Mouse (Mus musculus) heart, embryonic 13.5 days (tissue): ENCODE results near the gene Slc6a19. TPM values are rescaled to one million over a fixed set of nuclear protein-coding genes. Genes with fewer than 3 reads are reported as not detected.

ENCODE experiments used
- ATAC-seq: fragments of 200-750 bp; cut with Nextera tagmentation; 2 replicates; pipeline ENCODE4 v1.8.0; 2017; ENCODE audit warnings: moderate TSS enrichment; ENCODE audit not compliant: insufficient number of reproducible peaks, low FRiP score, low TSS enrichment; ENCODE audit errors: extremely low read depth
- H3K27ac ChIP-seq: fragments of 300-500 bp; sonication (generic); replicated peaks from 2 replicates; pipeline ENCODE4 v1.5.1; 2015; ENCODE audit warnings: moderate library complexity, mild to moderate bottlenecking, inconsistent platforms
- H3K27me3 ChIP-seq: fragments of 300-500 bp; sonication (generic); replicated peaks from 2 replicates; pipeline ENCODE4 v1.6.1; 2015; ENCODE audit warnings: mild to moderate bottlenecking, inconsistent platforms
- H3K36me3 ChIP-seq: fragments of 300-500 bp; sonication (generic); 2 replicates; pipeline ENCODE4 v1.6.1; 2015; ENCODE audit warnings: mild to moderate bottlenecking, inconsistent platforms
- H3K4me1 ChIP-seq: fragments of 300-500 bp; sonication (generic); 2 replicates; pipeline ENCODE4 v1.6.1; 2015; ENCODE audit warnings: inconsistent platforms
- H3K4me2 ChIP-seq: fragments of 300-500 bp; sonication (generic); 2 replicates; pipeline ENCODE4 v1.6.1; 2015; ENCODE audit warnings: inconsistent platforms, mild to moderate bottlenecking, moderate library complexity
- H3K4me3 ChIP-seq: fragments of 300-500 bp; sonication (generic); 2 replicates; pipeline ENCODE4 v1.5.1; 2015; ENCODE audit warnings: moderate library complexity, mild to moderate bottlenecking, inconsistent platforms
- H3K9ac ChIP-seq: fragments of 300-500 bp; sonication (generic); 2 replicates; pipeline ENCODE4 v1.6.1; 2015; ENCODE audit warnings: inconsistent platforms, mild to moderate bottlenecking, moderate library complexity
- H3K9me3 ChIP-seq: fragments of 300-500 bp; sonication (generic); 2 replicates; pipeline ENCODE4 v1.6.1; 2016; ENCODE audit warnings: inconsistent platforms
- whole genome bisulfite sequencing: fragments of 180-500 bp; shearing (Covaris S2); methylation state at CpG from one replicate; pipeline ENCODE4 v1.1.7; 2015; ENCODE audit warnings: mixed read lengths; 5-methylcytosine and 5-hydroxymethylcytosine counted together
- polyA plus RNA-seq: library from polyadenylated mRNA; unstranded; fragments of >200 nt; fragmentation: Nextera tagmentation; extraction: Ambion mirVana; gene quantifications from 2 replicates; pipeline ENCODE4 v1.2.1, GENCODE M21; 2015

The Slc6a19 gene
- polyA plus RNA-seq, 1 experiment from 2014 or later: not detected

DNA sequence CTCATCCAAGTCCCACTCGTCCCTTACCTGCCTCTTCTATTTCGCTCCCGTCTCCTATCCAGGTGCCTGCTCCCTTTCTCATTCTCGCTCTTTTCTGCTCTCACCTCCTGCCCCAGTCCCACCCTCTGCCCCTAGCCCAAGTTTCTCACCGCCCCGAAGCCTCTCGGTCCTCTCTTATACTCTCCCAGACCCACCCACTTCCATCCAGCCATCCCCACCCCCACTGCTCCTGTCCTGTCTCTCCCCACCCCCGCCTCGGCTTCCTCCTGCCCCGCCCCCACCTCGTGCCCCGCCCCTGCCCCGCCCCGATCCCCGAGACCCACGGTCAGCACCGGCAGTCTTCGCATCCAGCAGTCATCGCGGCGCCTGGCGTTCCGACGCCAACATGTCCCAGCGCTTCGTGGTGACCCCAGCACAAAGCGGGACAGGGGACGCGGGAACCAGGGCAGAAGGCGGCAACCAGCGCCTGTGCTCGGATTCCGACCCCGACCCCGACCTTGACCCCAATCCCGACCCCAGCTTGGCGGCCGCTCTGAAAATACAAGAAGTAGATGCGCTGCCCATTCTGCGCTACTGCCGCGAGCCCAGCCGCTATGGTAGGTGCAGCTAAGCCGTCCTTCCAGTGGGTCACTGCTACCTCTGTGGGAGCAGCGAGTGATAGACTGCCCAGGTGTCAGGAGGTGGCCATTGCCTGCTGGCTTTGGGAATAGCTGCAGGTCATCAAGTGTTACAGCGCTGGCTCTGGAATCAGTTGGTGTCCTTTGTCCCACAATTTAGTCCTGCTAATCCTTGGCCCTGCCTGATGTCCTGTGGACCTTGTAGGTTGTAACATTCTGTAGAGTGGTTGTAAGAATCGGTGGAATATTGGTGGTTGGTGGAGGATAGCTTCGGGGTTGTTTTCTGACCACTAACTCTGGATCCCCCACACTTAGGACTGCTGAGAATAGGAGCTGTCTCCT, 28.4 kb upstream of the Slc6a19 start, which contains the start of gene Slc12a7:
Gene Slc12a7 (plus strand): TSS at position 353 of the 959 bp plus-strand sequence.
- Histone ChIP-seq H3K27ac (no peak within 1 kb of the TSS), H3K36me3 (no peaks in the 10 kb centered on the region), H3K27me3 (peaks cover 23% of the 10 kb centered on the region), H3K4me3 (peak within 1 kb of the TSS; percentile 53), H3K4me2 (peak within 1 kb of the TSS; percentile 76), H3K9me3 (no peaks in the 10 kb centered on the region), H3K9ac (peak within 1 kb of the TSS; percentile 74), H3K4me1 (peaks cover 26% of the 10 kb centered on the region)
- WGBS: 4% methylated on average over 47 of the region's 48 CpGs
- no peak for ATAC-seq

DNA sequence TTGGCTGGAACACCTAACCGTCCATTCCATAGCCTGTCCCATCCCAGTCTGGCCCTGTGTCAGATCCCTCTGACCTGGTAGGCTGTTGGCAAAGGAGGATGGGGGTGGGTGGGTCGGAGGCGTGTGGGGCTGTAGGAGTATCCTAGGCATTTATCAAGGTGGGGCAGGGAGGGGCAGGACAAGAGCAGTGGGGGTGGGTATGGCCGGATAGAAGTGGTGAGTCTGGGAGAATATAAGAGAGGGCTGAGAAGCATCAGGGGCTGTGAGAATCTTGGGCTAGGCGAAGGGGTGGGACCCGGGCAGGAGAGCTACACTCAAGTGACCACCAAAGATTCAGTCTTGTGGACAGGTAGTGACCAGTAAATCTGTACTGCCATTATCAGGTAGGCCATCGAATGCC, 27.6 kb upstream of the Slc6a19 start:
- H3K4me1 ChIP-seq: peaks cover 30% of the 10 kb centered on the region
- H3K27me3 ChIP-seq: peaks cover 23% of the 10 kb centered on the region
- H3K36me3 ChIP-seq: no peaks in the 10 kb centered on the region
- ATAC-seq: no peak
- no peaks in the 10 kb centered on the region for H3K9me3 ChIP-seq
- no peak overlapping the region for H3K27ac ChIP-seq
- H3K9ac ChIP-seq: peak overlapping the region; percentile 74
- WGBS: 60% methylated on average over 7 of the region's 7 CpGs
- H3K4me2 ChIP-seq: peak overlapping the region; percentile 76
- peak overlapping the region; percentile 53 for H3K4me3 ChIP-seq

DNA sequence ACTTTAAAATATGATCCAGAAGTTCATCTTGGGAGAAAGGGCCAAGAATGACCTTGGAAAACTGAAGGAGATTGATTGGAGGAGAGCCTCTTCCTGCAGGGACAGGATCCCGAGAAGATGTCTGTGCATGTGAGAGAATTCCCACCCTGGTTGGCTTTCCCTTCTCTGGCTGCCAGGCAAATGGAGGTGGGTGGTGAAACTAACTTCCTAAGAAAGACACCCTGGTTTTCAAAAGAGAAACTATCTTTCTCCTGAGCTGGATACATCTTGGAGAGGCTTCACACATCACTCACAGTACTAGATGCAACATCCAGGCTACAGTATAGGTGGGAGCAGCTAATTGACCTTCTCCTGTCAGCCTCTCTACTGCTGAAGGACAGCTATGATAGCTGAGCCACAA, 26.2 kb upstream of the Slc6a19 start:
- peaks cover 23% of the 10 kb centered on the region for H3K27me3 ChIP-seq
- H3K4me2 ChIP-seq: no peak overlapping the region
- no peak for ATAC-seq
- no peaks in the 10 kb centered on the region for H3K36me3 ChIP-seq
- H3K27ac ChIP-seq: no peak overlapping the region
- H3K4me1 ChIP-seq: peaks cover 30% of the 10 kb centered on the region
- H3K9ac ChIP-seq: no peak overlapping the region
- 80% methylated on average over 1 of the region's 1 CpGs for WGBS
- no peak overlapping the region for H3K4me3 ChIP-seq
- H3K9me3 ChIP-seq: no peaks in the 10 kb centered on the region

DNA sequence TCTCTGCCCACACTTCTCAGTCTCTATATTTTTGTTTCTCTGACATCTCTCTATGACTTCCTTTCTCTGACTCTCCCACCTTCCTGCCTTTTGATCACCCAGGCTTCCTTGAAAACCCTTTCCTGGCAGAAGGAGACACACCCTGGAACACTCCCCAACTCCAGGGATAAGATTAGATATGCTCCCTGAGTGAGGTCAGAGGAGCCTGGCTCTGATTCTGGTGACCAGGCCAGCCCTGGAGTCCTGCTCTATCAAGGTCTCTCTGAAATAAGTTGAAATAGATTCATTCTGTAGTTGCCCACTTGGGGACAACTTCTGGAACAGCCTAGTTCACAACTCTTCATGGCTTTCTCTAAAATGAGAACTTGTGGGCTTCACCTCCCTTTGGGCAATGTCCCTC, 24.0 kb upstream of the Slc6a19 start:
- no peak overlapping the region for H3K9ac ChIP-seq
- H3K36me3 ChIP-seq: no peaks in the 10 kb centered on the region
- H3K4me2 ChIP-seq: no peak overlapping the region
- H3K27me3 ChIP-seq: peaks cover 15% of the 10 kb centered on the region
- no peak overlapping the region for H3K4me3 ChIP-seq
- no peaks in the 10 kb centered on the region for H3K9me3 ChIP-seq
- H3K27ac ChIP-seq: no peak overlapping the region
- no peak for ATAC-seq
- H3K4me1 ChIP-seq: peaks cover 30% of the 10 kb centered on the region

DNA sequence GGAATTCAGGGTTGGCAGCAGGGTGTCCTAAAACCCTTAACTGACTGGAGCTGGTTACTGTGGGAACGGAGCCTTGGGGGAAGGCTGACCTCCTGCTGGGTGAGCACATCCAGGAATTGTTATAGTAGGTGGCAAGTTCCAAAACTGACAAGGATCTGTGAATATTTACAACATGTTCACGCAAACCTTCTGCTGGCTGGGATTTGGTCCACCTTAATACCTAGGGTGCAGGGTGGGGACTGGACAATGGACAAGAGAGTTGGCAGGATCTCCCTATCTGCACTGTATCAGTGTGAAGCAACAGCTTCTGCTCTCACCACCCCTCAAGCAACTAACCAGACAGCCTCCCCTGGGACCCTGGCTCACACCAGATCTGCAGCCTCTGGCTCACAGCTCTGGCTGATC, 23.0 kb upstream of the Slc6a19 start:
- ATAC-seq: no peak
- WGBS: 28% methylated on average over 2 of the region's 2 CpGs
- no peak overlapping the region for H3K27ac ChIP-seq
- H3K9me3 ChIP-seq: no peaks in the 10 kb centered on the region
- peaks cover 7% of the 10 kb centered on the region; the same call in 1 of the 2 replicates for H3K27me3 ChIP-seq
- peaks cover 25% of the 10 kb centered on the region for H3K4me1 ChIP-seq
- no peaks in the 10 kb centered on the region for H3K36me3 ChIP-seq
- no peak overlapping the region for H3K9ac ChIP-seq
- H3K4me3 ChIP-seq: no peak overlapping the region
- no peak overlapping the region for H3K4me2 ChIP-seq

DNA sequence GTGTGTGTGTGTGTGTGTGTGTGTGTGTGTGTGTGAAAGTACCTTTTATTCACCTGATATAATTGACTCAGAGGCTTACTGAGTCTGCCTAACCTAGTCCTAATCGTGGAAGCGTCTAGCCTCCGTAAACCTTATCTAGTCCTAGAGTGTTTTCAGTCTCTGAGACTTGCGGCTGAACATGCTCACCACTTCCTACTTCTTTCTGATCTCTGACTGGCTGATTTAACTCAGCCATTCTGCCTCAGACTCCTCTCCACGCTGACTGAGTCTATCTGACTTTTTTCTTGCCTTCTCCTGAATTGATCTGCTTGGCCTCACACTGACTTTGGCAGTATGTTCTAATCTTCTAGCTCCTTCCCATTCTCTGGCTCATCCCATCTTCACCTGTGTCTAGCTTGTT, 20.6 kb upstream of the Slc6a19 start:
- no peak overlapping the region for H3K4me3 ChIP-seq

DNA sequence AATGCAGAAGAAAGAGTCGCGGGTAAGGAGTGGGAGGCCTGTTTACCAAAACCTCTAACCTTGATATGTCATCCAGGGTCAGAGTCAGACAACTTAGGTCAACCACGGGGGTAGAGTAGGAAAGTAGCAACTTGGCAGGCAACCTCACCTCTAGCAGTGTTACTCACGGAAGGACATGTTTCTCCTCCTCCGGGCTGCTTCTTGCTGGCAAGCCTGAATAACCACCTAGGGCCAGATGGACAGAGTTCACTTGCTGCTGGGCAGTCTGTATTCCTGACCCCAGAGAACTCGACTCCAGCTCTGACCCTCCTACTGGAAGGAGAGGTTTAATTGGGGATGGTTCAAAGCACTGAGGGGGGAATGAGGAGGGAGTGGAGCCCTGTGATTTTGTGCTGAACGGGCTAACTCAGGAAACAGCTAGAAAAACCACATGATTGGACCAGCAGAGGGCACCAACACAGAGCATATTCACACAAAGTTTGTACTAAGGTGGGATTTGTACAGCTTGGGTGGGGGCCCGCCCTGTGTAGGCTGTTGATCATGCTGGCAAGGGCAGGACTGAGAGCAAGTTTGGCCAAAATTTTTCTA, 18.5 kb upstream of the Slc6a19 start:
- 35% methylated on average over 8 of the region's 8 CpGs for WGBS

More for the DNA sequence above, 20.6 kb upstream of the Slc6a19 start:
- ATAC-seq: no peak
- Histone ChIP-seq H3K9ac (no peak overlapping the region), H3K4me1 (peaks cover 31% of the 10 kb centered on the region), H3K27me3 (peaks cover 6% of the 10 kb centered on the region; the same call in 1 of the 2 replicates), H3K36me3 (no peaks in the 10 kb centered on the region), H3K9me3 (no peaks in the 10 kb centered on the region), H3K27ac (no peak overlapping the region), H3K4me2 (no peak overlapping the region)
- 14% methylated on average over 5 of the region's 5 CpGs for WGBS

DNA sequence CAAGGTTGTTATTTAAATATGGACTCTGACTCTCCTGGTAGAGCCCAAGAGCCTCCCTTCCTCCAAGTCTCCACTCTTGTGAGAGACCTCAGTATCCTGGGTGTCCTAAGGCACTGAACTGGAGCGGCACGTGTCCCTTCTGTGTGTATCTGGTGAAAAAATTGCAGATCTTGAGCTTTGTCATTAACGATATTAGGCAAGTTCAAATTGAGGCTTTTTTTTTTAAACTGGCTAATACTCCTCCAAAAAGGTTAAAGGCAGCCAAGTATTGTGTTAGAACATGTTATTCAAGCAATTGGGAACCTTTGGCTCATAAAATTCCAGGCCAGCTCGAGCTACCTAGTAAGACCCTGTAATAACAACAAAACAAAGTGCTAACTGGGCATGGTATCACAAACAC, 15.6 kb upstream of the Slc6a19 start:
- H3K27ac ChIP-seq: no peak overlapping the region
- no peak for ATAC-seq
- 81% methylated on average over 4 of the region's 4 CpGs for WGBS
- no peaks in the 10 kb centered on the region for H3K36me3 ChIP-seq
- H3K4me1 ChIP-seq: peaks cover 11% of the 10 kb centered on the region
- no peaks in the 10 kb centered on the region for H3K9me3 ChIP-seq
- no peak overlapping the region for H3K4me3 ChIP-seq
- H3K9ac ChIP-seq: no peak overlapping the region
- H3K4me2 ChIP-seq: no peak overlapping the region
- 0 out of 2 replicates have a peak, but pooled peaks cover 6% of the 10 kb centered on the region for H3K27me3 ChIP-seq

More for the DNA sequence above, 18.5 kb upstream of the Slc6a19 start:
- Histone ChIP-seq H3K9me3 (no peaks in the 10 kb centered on the region), H3K4me1 (peaks cover 15% of the 10 kb centered on the region), H3K4me3 (no peak overlapping the region), H3K9ac (no peak overlapping the region), H3K27me3 (peaks cover 6% of the 10 kb centered on the region; the same call in 1 of the 2 replicates), H3K27ac (no peak overlapping the region), H3K4me2 (no peak overlapping the region), H3K36me3 (no peaks in the 10 kb centered on the region)
- ATAC-seq: no peak

DNA sequence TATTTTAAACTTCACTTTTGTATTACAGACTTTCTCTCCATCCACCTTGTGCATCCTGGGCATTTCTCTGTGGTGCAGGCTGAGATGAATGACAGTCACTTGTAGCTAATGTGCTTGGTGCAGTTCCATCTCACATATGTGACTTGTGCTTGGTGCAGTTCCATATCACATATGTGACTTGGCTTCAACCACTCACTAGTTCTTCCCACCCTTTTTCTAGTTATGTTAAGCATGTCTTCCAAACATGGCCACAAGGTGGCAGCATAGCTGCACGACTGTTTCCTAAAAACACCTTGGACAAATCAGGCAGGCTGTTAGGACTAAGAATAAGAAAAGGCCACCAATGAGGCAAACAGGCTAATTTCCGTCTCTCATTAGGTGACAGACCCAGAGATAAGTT, 13.6 kb upstream of the Slc6a19 start:
- Histone ChIP-seq H3K4me3 (no peak overlapping the region), H3K27me3 (peaks cover 11% of the 10 kb centered on the region; the same call in 1 of the 2 replicates), H3K4me2 (no peak overlapping the region), H3K9ac (no peak overlapping the region), H3K36me3 (no peaks in the 10 kb centered on the region), H3K4me1 (peaks cover 11% of the 10 kb centered on the region), H3K9me3 (no peaks in the 10 kb centered on the region), H3K27ac (no peak overlapping the region)
- ATAC-seq: no peak
- 4% methylated on average over 2 of the region's 2 CpGs for WGBS

DNA sequence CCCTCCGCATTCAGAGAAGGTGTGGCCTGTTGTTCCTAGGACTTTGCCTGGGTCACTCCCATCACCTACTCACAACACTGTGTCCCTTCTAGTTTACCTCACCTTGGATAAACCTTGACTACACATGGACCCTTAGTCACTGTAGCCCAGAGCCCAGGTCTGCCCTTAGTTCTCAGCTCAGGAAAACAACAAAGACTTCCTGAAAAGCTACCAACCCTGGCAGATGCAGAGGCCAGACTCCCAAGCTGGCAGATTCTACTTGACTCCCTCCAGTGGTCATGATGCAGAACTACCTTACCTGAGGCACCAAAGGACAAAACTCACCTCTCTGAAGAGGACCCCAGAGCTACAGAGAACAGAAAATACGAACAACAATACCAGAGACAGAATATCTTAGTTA, 9.4 kb upstream of the Slc6a19 start:
- no peak overlapping the region for H3K4me2 ChIP-seq
- H3K27ac ChIP-seq: no peak overlapping the region
- peaks cover 8% of the 10 kb centered on the region; the same call in 1 of the 2 replicates for H3K27me3 ChIP-seq
- no peaks in the 10 kb centered on the region for H3K4me1 ChIP-seq
- no peak overlapping the region for H3K9ac ChIP-seq
- WGBS: 63% methylated on average over 2 of the region's 2 CpGs
- no peak overlapping the region for H3K4me3 ChIP-seq
- H3K9me3 ChIP-seq: no peaks in the 10 kb centered on the region
- H3K36me3 ChIP-seq: no peaks in the 10 kb centered on the region
- ATAC-seq: no peak; the same call in 1 of the 2 replicates

DNA sequence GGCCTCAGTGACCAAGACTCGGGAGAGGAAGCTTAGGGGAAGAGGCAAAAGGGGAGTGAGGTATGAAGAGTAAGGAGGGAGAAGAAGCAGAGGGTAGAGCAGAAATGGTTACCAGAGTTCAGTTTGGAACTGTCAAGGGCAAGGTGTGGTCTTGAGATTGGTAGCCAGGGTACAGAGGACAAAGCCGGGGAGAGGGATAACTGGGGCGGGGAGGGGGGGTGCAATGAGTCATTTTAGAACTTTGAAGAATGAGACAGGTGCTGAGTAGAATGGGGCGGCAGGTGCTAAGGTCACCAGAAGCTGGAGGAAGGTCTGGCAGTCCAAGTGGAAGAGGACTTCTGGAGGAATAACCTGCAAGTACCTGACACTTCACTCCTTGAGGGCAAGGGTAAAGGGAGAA, 8.5 kb upstream of the Slc6a19 start:
- H3K9me3 ChIP-seq: no peaks in the 10 kb centered on the region
- no peak for ATAC-seq
- H3K27ac ChIP-seq: no peak overlapping the region
- no peak overlapping the region for H3K4me2 ChIP-seq
- no peaks in the 10 kb centered on the region for H3K4me1 ChIP-seq
- H3K36me3 ChIP-seq: no peaks in the 10 kb centered on the region
- no peak overlapping the region for H3K9ac ChIP-seq
- peaks cover 8% of the 10 kb centered on the region; the same call in 1 of the 2 replicates for H3K27me3 ChIP-seq
- H3K4me3 ChIP-seq: no peak overlapping the region
- WGBS: 59% methylated on average over 4 of the region's 4 CpGs
